Mouse (Mus musculus): ENCODE results near the gene Atf2. TPM values are rescaled to one million over a fixed set of nuclear protein-coding genes. Genes with fewer than 3 reads are reported as not detected.
"Not testable (repeated sequence)": the region's sequence is repeated elsewhere in the genome, so short reads cannot be mapped to it uniquely, and the experiment has no call there.

Atf2 gene
- polyA plus RNA-seq, 1 experiment from 2014 or later, result 85.1 TPM

- WGBS, result 61% methylated on average over 7 of the region's 7 CpGs
- no peaks in the 10 kb centered on the region for H3K27me3 ChIP-seq (ENCODE audit: control insufficient read depth, insufficient read depth, low read length)
- no peak overlapping the region for H3K4me3 ChIP-seq (ENCODE audit: low read depth, low read length)
- H3K4me2 ChIP-seq (replicated peaks; ENCODE audit: low read depth, low read length), result no peak overlapping the region
- no peak overlapping the region for H3K27ac ChIP-seq (ENCODE audit: low read length)
- no peaks in the 10 kb centered on the region for H3K36me3 ChIP-seq (ENCODE audit: control insufficient read depth, insufficient read depth, low read length)
- ATAC-seq (ENCODE audit: insufficient number of reproducible peaks, insufficient read depth, low FRiP score, low read depth), result no peak
- H3K9me3 ChIP-seq (ENCODE audit: control insufficient read depth, low read depth, low read length), result no peaks in the 10 kb centered on the region
- no peak overlapping the region for H3K9ac ChIP-seq (replicated peaks; ENCODE audit: low read depth, low read length)
- no peaks in the 10 kb centered on the region for H3K4me1 ChIP-seq (ENCODE audit: control insufficient read depth, insufficient read depth, low read length)
Observed at GRCm38 (mm10) chr2:73919642-73920041, 27.2 kb upstream of the Atf2 start.

- Histone ChIP-seq H3K4me1 (ENCODE audit: control insufficient read depth, insufficient read depth, low read length) (peaks cover 5% of the 10 kb centered on the region), H3K4me2 (replicated peaks; ENCODE audit: low read depth, low read length) (no peak overlapping the region), H3K4me3 (ENCODE audit: low read depth, low read length) (no peak overlapping the region), H3K27ac (ENCODE audit: low read length) (no peak overlapping the region), H3K9ac (replicated peaks; ENCODE audit: low read depth, low read length) (no peak overlapping the region), H3K27me3 (ENCODE audit: control insufficient read depth, insufficient read depth, low read length) (no peaks in the 10 kb centered on the region), H3K36me3 (ENCODE audit: control insufficient read depth, insufficient read depth, low read length) (peaks cover 20% of the 10 kb centered on the region), H3K9me3 (ENCODE audit: control insufficient read depth, low read depth, low read length) (no peaks in the 10 kb centered on the region)
- no peak for ATAC-seq (ENCODE audit: insufficient number of reproducible peaks, insufficient read depth, low FRiP score, low read depth)
- WGBS, result 85% methylated on average over 3 of the region's 3 CpGs
Observed at GRCm38 (mm10) chr2:73912264-73912663, 19.8 kb upstream of the Atf2 start.

- Histone ChIP-seq H3K4me2 (replicated peaks; ENCODE audit: low read depth, low read length) (peak within 1 kb of the TSS; percentile 63), H3K4me1 (ENCODE audit: control insufficient read depth, insufficient read depth, low read length) (peaks cover 5% of the 10 kb centered on the region), H3K27ac (ENCODE audit: low read length) (peak within 1 kb of the TSS; percentile 92), H3K9ac (replicated peaks; ENCODE audit: low read depth, low read length) (peak within 1 kb of the TSS; percentile 99), H3K4me3 (ENCODE audit: low read depth, low read length) (peak within 1 kb of the TSS; percentile 97), H3K36me3 (ENCODE audit: control insufficient read depth, insufficient read depth, low read length) (peaks cover 27% of the 10 kb centered on the region), H3K27me3 (ENCODE audit: control insufficient read depth, insufficient read depth, low read length) (no peaks in the 10 kb centered on the region), H3K9me3 (ENCODE audit: control insufficient read depth, low read depth, low read length) (no peaks in the 10 kb centered on the region)
- under 1% methylated on average over 33 of the region's 38 CpGs for WGBS
- peak; percentile 94 for ATAC-seq (ENCODE audit: insufficient number of reproducible peaks, insufficient read depth, low FRiP score, low read depth)
Observed at GRCm38 (mm10) chr2:73911175-73911700, 18.8 kb upstream of the Atf2 start, which contains the start of gene Atp5g3. Atp5g3 (minus strand) TSS chr2:73911326.

- Histone ChIP-seq H3K4me3 (ENCODE audit: low read depth, low read length) (peak overlapping the region; percentile 97), H3K27ac (ENCODE audit: low read length) (peak overlapping the region; percentile 92), H3K27me3 (ENCODE audit: control insufficient read depth, insufficient read depth, low read length) (no peaks in the 10 kb centered on the region), H3K9me3 (ENCODE audit: control insufficient read depth, low read depth, low read length) (no peaks in the 10 kb centered on the region), H3K4me2 (replicated peaks; ENCODE audit: low read depth, low read length) (peak overlapping the region; percentile 63), H3K36me3 (ENCODE audit: control insufficient read depth, insufficient read depth, low read length) (peaks cover 27% of the 10 kb centered on the region), H3K9ac (replicated peaks; ENCODE audit: low read depth, low read length) (peak overlapping the region; percentile 99), H3K4me1 (ENCODE audit: control insufficient read depth, insufficient read depth, low read length) (peaks cover 5% of the 10 kb centered on the region)
- ATAC-seq (ENCODE audit: insufficient number of reproducible peaks, insufficient read depth, low FRiP score, low read depth), result peak; percentile 57
- WGBS, result under 1% methylated on average over 36 of the region's 50 CpGs
Observed at GRCm38 (mm10) chr2:73910571-73911174, 18.2 kb upstream of the Atf2 start.

DNA sequence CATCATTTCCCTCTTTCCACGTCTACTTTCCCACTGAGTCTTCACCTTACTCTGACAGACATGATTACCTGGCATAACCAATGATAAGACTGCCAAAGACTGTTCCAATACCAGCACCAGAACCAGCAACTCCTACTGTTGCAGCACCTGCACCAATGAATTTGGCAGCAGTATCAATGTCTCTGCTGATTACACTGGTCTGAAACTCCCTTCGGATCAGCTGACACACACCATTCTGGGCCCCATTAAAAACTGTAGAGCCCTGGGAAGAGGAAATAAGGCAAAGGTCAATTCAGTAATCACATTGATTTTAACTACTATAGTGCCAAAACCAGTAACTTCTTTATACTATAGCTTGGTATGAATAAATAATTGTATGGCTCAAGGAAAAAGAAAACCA lies 16.7 kb upstream of the Atf2 start:
- 78% methylated on average over 2 of the region's 2 CpGs for WGBS
- Histone ChIP-seq H3K27me3 (ENCODE audit: control insufficient read depth, insufficient read depth, low read length) (no peaks in the 10 kb centered on the region), H3K36me3 (ENCODE audit: control insufficient read depth, insufficient read depth, low read length) (peaks cover 27% of the 10 kb centered on the region), H3K4me2 (replicated peaks; ENCODE audit: low read depth, low read length) (no peak overlapping the region), H3K4me3 (ENCODE audit: low read depth, low read length) (no peak overlapping the region), H3K9ac (replicated peaks; ENCODE audit: low read depth, low read length) (no peak overlapping the region), H3K27ac (ENCODE audit: low read length) (no peak overlapping the region), H3K4me1 (ENCODE audit: control insufficient read depth, insufficient read depth, low read length) (peaks cover 5% of the 10 kb centered on the region), H3K9me3 (ENCODE audit: control insufficient read depth, low read depth, low read length) (no peaks in the 10 kb centered on the region)
- ATAC-seq (ENCODE audit: insufficient number of reproducible peaks, insufficient read depth, low FRiP score, low read depth), result no peak

- not testable (repeated sequence) for H3K4me2 ChIP-seq (replicated peaks; ENCODE audit: low read depth, low read length); H3K4me1 ChIP-seq (ENCODE audit: control insufficient read depth, insufficient read depth, low read length); H3K27me3 ChIP-seq (ENCODE audit: control insufficient read depth, insufficient read depth, low read length); ATAC-seq (ENCODE audit: insufficient number of reproducible peaks, insufficient read depth, low FRiP score, low read depth); H3K9ac ChIP-seq (replicated peaks; ENCODE audit: low read depth, low read length); H3K4me3 ChIP-seq (ENCODE audit: low read depth, low read length); H3K27ac ChIP-seq (ENCODE audit: low read length); H3K9me3 ChIP-seq (ENCODE audit: control insufficient read depth, low read depth, low read length)
- peaks cover 27% of the 10 kb centered on the region for H3K36me3 ChIP-seq (ENCODE audit: control insufficient read depth, insufficient read depth, low read length)
Observed at GRCm38 (mm10) chr2:73904679-73905078, 12.2 kb upstream of the Atf2 start.

DNA sequence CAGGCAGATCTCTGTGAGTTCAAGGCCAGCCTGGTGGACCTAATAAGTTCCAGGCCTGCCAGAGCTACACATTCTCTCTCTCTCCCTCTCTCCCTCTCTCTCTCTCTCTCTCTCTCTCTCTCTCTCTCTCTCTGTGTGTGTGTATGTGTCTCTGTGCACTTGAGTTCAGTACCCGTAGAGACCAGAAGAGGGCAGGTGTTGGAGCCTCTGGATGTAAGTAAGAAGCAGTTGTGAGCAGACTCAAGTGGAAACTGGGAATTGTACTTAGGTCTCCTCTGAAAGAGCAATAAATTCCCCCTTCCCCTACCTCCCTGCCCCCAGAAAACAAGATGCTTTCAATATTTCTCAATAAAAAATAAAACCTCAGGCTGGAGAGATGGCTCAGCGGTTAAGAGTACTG lies 11.1 kb upstream of the Atf2 start:
- no peak for ATAC-seq (ENCODE audit: insufficient number of reproducible peaks, insufficient read depth, low FRiP score, low read depth)
- Histone ChIP-seq H3K27me3 (ENCODE audit: control insufficient read depth, insufficient read depth, low read length) (no peaks in the 10 kb centered on the region), H3K36me3 (ENCODE audit: control insufficient read depth, insufficient read depth, low read length) (peaks cover 20% of the 10 kb centered on the region), H3K9ac (replicated peaks; ENCODE audit: low read depth, low read length) (no peak overlapping the region), H3K4me1 (ENCODE audit: control insufficient read depth, insufficient read depth, low read length) (no peaks in the 10 kb centered on the region), H3K4me3 (ENCODE audit: low read depth, low read length) (no peak overlapping the region), H3K4me2 (replicated peaks; ENCODE audit: low read depth, low read length) (no peak overlapping the region), H3K9me3 (ENCODE audit: control insufficient read depth, low read depth, low read length) (no peaks in the 10 kb centered on the region), H3K27ac (ENCODE audit: low read length) (no peak overlapping the region)
- WGBS, result 98% methylated on average over 2 of the region's 2 CpGs

DNA sequence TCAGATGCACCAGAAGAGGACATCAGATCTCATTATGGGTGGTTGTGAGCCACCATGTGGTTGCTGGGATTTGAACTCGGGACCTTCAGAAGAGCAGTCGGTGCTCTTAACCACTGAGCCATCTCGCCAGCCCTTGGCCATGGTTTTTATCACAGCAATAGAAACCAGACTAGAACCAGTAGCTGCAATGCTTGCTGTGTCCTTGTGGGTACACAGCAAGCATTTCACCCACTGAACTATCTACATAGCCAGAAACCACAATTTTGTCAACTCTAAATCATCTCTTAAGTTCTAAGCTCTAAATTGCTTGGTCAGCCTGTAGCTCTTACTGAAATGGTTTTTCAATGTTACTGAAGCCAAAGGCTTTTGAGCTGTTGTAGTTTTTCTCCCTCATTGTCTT lies 9.9 kb upstream of the Atf2 start:
- ATAC-seq (ENCODE audit: insufficient number of reproducible peaks, insufficient read depth, low FRiP score, low read depth); H3K9me3 ChIP-seq (ENCODE audit: control insufficient read depth, low read depth, low read length); H3K36me3 ChIP-seq (ENCODE audit: control insufficient read depth, insufficient read depth, low read length); H3K4me2 ChIP-seq (replicated peaks; ENCODE audit: low read depth, low read length); H3K27me3 ChIP-seq (ENCODE audit: control insufficient read depth, insufficient read depth, low read length); H3K27ac ChIP-seq (ENCODE audit: low read length); H3K4me3 ChIP-seq (ENCODE audit: low read depth, low read length); H3K4me1 ChIP-seq (ENCODE audit: control insufficient read depth, insufficient read depth, low read length); H3K9ac ChIP-seq (replicated peaks; ENCODE audit: low read depth, low read length): not testable (repeated sequence)
- 86% methylated on average over 3 of the region's 3 CpGs for WGBS

DNA sequence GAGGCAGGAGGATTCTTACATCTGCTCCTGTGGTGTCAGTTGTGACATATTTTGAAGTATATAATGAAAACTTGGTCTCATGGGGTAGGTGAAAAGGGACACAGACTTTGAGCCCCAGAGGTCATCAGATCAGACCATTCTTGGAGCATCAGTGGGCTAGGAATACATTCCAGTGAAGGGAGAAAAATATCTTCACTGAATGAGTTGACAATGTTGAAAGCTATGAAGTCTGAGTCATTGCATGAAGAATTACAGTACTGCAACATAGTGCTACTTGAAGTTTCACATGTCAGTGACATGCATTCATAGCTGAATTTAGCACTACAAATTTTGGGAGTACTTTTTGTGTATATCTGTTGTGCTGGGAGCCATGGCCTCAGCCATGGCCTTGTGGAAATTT lies 8.7 kb upstream of the Atf2 start:
- no peak for ATAC-seq (ENCODE audit: insufficient number of reproducible peaks, insufficient read depth, low FRiP score, low read depth)
- H3K27ac ChIP-seq (ENCODE audit: low read length), result no peak overlapping the region

More for the DNA sequence above, 8.7 kb upstream of the Atf2 start:
- Histone ChIP-seq H3K9me3 (ENCODE audit: control insufficient read depth, low read depth, low read length) (no peaks in the 10 kb centered on the region), H3K36me3 (ENCODE audit: control insufficient read depth, insufficient read depth, low read length) (no peaks in the 10 kb centered on the region), H3K4me1 (ENCODE audit: control insufficient read depth, insufficient read depth, low read length) (no peaks in the 10 kb centered on the region), H3K4me3 (ENCODE audit: low read depth, low read length) (no peak overlapping the region), H3K27me3 (ENCODE audit: control insufficient read depth, insufficient read depth, low read length) (no peaks in the 10 kb centered on the region), H3K4me2 (replicated peaks; ENCODE audit: low read depth, low read length) (no peak overlapping the region), H3K9ac (replicated peaks; ENCODE audit: low read depth, low read length) (no peak overlapping the region)
